14 mouse cellular contexts compared by ENCODE assay signal in the genomic region with DNA sequence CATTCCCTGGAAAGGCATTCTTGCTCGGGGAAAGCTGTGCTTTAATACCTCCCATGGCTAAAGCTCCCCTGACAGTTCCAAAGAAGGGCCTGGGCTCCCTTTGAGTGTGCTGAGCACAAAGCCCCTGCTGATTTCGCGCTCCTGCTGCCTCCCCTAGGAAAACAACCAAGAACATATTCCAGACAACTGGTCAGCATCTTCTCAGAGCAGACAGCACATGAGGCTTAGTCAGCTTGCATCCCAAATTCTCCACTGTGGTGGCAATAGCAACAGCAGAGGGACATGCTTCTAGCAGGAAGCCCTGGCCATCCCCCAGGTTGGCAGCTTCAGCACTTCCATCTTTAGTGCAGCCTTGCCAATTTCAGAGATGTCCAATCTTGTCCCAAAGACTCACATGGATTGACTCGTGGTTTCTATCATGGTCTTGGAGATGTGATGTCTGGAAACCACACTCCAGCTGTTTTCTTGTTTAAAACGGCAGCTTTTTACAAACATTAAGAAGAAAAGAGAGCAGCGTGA.
DNase-seq lines count a peak whose midpoint lies in the region; ATAC-seq lines count a peak whose summit lies in the region.
"Had no signal": no experiment of that assay in that cellular context is flagged by ENCODE, and none has a peak within 500 bp of the region (broad histone marks: within the 10 kb centered on the region; RNA-seq: fewer than 3 reads in every experiment).

No protein-coding gene starts in this region.

- H3K27me3 ChIP-seq in heart, embryonic 11.5 days (ENCODE audit: control insufficient read depth, insufficient read depth, low read length), result no peaks in the 10 kb centered on the region
- H3K27me3 ChIP-seq: limb, embryonic 15.5 days; Patski had no signal

- no peak overlapping the region for H3K9ac ChIP-seq in heart, embryonic 11.5 days (ENCODE audit: low read depth, low read length)
- H3K9ac ChIP-seq: limb, embryonic 15.5 days had no signal

- H3K4me2 ChIP-seq in heart, embryonic 11.5 days, result no peak overlapping the region
- H3K4me2 ChIP-seq: limb, embryonic 15.5 days had no signal

- no peak overlapping the region for H3K27ac ChIP-seq in heart, embryonic 11.5 days (ENCODE audit: low read depth, low read length)
- H3K27ac ChIP-seq: limb, embryonic 15.5 days; midbrain, embryonic 10.5 days had no signal

- no peaks in the 10 kb centered on the region for H3K36me3 ChIP-seq in heart, embryonic 11.5 days (ENCODE audit: control insufficient read depth, insufficient read depth, low read length)
- H3K36me3 ChIP-seq: limb, embryonic 15.5 days; midbrain, embryonic 10.5 days had no signal

- no peak overlapping the region for H3K4me3 ChIP-seq in heart, embryonic 11.5 days (ENCODE audit: low read depth, low read length)
- H3K4me3 ChIP-seq: limb, embryonic 15.5 days; midbrain, embryonic 10.5 days had no signal

- ATAC-seq in heart, embryonic 11.5 days (replicated peaks; ENCODE audit: insufficient number of reproducible peaks, low FRiP score, low TSS enrichment), result no peak
- ATAC-seq: inflammation-experienced regulatory T-cells, adult 6 months; Patski had no signal

- H3K4me1 ChIP-seq in heart, embryonic 11.5 days (ENCODE audit: control insufficient read depth, insufficient read depth, low read length), result no peaks in the 10 kb centered on the region

- 60% methylated on average over 6 of the region's 6 CpGs for WGBS in heart, embryonic 11.5 days (ENCODE audit: insufficient replicate concordance)

- peak; percentile 67 to 68 for DNase-seq in cerebellum, postnatal 14 days
- no peak for DNase-seq in cerebellum, adult 9-10 months
- DNase-seq in heart, adult 9 months (ENCODE audit: low spot score in 2 of 2), result peak; percentile 52 to 59
- peak; percentile 11 to 39 for DNase-seq in frontal cortex, postnatal 36 days (ENCODE audit: low spot score in 2 of 2)
- DNase-seq in right cerebral cortex, postnatal 14 days, result peak; percentile 25
- DNase-seq in spleen, adult 18-20 months, result no peak
- no peak for DNase-seq in layer of hippocampus, adult 9-10 months (ENCODE audit: low spot score)
- DNase-seq: cerebellum, adult 18-20 months; thymus, postnatal 4 days had no signal

- H3K9me3 ChIP-seq in heart, embryonic 11.5 days (replicated peaks; ENCODE audit: control insufficient read depth, low read length), result no peaks in the 10 kb centered on the region
- H3K9me3 ChIP-seq: limb, embryonic 15.5 days; midbrain, embryonic 10.5 days had no signal

Comparison
In these comparisons a context has a peak if more than half of its experiments do, and no peak if none do; other contexts are left out.
1. DNase-seq: peak in cerebellum, postnatal 14 days (2 of 2), heart, adult 9 months (2 of 2), frontal cortex, postnatal 36 days (2 of 2) and right cerebral cortex, postnatal 14 days (single experiment); none in cerebellum, adult 9-10 months (single experiment), spleen, adult 18-20 months (0 of 2) and layer of hippocampus, adult 9-10 months (single experiment).